Mouse (Mus musculus): ENCODE measurements around the gene Maats1.

The Maats1 gene

DNA sequence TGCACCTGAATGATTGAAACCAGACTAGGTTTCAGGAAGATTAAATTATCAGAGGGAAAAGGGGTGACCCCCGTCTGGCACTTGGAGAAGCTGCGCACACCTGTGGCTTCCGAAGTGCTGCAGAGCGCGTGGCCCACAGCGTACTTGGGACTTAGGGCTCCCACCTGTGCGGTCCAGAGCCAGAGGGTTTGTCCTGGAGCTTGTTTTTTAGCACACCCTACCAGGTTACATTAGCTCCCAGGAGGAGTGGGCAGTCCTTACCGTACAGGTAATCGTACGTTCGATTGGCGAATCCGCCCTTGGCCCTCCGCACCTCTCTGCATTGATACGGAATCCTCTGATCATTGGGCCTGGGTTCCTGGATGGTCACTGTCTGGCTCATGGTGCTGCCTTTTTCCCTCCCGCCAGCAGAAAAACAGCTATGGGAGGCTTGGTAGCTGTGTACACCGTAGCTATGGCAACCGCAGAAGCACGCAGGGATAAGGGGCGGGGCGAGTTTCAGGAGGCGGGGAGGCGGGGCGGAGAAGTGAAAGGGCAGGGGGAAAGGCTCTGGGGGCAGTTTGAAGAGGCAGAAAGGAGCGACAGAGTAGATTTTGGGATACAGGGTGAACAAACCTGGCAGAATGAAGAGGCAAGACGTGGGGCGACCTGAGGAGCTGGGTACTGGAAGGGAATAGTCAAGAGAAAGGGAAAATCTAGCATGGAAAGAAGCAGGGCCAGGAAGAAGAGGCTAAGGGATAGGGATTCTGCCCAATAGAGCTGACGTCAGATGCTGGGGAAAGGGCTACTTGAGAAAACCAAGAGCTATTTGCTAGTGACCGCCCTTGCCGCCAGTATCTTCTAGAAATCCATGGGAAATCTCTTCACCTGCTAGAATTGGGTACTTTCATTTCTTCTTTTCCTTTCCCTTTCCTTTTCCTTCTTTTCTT, at the start of gene Maats1:
TSS of gene Maats1 (minus strand) at position 748 of the 929 bp plus-strand sequence.
- DNase-seq (ENCODE audit: low read depth, low spot score) = peak; percentile 34

DNA sequence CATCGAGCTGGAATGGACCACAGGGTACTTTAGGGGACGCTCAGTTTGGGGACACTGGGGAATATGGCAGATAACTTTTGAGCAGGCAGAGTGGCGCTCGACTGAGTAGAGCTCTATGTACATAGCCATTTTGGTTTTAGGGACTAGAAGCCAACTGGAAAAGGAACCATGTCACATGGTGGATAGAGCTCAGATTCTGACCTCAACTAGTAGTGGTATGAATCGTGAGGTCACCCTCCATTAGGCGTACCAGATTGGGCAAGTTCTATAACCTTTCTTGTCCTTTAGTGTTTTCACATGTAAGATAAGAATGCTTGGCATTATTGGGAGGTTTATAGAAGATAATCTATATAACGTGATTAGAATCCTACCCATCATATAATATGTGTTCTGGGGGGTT, 48.4 kb upstream of the Maats1 start:
- DNase-seq (ENCODE audit: low read depth, low spot score) = no peak

DNA sequence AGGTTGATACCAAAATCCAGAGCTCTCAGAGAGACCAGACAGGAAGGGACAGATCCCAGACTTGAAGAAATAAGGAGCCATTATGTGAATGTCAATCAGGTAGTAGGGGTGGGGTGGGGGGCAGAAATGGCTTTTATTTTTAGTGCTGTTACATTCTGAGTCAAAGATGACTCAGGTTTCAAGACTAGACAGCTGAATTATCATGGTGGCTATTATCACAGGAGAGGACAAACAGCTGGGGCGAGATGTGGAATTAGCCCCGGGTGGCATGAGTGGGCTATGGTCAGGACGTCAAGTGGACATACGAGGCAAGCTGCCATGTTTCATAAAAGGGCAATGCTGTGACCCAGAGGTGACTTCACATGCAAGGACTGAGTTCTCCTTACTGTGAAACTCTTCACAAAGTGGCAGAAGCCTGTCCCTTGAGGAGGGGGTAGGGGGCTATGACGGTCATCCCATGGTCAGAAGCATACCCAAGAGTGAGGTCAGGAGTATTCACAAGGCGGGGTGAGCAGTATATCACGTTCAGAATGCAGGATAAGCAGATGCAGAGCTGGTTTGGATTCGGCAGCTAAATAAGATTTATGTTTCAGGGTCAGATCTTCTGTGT, 47.4 kb upstream of the Maats1 start:
- no peak for DNase-seq (ENCODE audit: low read depth, low spot score)

DNA sequence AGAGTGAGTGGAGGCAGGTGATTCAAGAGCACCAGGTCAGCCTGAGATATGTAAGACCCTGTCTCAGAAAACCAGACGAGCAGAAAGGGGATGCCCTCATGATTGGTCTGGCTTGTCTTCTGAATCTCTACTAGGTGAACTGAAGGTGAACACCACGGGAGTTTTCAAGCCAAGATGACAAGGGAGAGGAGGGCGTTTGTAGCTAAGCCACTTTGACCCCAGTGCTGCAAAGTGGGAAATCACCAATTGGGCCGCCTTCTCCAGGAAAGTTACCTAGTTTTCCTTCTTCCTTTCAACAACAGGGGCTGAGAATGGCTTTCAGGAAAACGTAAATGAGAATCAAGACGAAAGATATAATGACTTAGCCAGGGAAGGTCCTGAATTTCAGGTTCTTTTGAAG, 46.8 kb upstream of the Maats1 start:
- DNase-seq (ENCODE audit: low read depth, low spot score) = no peak

DNA sequence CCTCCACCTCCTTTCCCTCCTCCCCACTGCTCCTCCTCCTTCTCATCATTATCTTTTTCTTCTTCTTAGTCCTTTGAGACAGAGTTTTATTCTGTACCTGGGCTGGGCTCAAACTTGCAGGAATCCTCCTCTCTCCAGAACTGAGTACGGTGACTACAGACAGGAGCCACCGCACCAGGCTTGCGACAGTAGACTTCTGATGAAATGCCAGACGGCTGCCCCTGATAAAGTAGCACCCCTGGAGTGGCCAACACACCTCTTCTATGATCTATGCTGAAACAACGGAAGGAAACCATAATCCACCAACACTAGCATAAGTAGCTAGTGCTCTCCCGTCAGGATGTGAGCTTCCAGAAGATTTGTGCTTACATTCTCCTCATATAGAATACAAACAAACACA, 45.4 kb upstream of the Maats1 start:
- DNase-seq (ENCODE audit: low read depth, low spot score) = no peak

DNA sequence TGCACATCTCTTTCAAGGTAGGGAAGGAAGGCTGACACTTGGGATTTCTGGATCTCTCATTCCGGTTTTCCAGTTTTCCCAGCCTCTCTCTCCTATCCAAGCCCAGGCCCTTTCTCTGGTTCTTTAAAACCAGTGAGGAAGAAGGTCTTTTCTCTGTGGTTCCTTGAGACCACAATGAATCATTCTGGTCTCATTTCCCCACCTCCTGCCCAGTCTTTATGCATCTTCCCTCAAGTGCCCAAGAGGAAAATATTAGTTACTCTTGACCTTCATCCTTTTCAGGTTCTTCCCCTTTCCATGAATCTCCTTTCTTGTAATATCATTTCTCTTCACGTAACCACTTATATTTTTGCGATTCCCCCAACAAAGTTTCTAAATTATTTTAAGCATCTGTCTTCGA, 43.8 kb upstream of the Maats1 start:
- no peak for DNase-seq (ENCODE audit: low read depth, low spot score)

DNA sequence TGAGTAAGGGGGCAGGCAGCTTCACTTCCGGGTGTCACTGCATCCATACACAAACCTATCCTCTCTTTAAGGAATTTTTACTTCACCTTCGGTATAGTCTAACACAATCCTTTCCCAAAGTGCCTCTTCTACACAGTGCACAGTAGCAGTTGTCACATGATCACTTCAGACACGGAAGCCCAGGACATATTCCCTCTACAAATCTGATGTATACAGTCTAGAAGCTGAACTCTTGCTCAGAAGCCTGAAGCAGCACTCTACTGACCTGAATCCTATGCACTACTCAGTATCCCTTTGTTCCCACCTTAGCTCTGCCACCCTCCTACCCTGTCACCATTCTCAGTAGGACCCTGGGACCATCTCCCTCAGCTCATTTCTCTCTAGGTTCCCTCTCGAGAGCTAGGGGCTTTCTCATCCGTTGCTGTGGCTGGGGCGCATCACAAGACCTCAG, 43.3 kb upstream of the Maats1 start:
- no peak for DNase-seq (ENCODE audit: low read depth, low spot score)

DNA sequence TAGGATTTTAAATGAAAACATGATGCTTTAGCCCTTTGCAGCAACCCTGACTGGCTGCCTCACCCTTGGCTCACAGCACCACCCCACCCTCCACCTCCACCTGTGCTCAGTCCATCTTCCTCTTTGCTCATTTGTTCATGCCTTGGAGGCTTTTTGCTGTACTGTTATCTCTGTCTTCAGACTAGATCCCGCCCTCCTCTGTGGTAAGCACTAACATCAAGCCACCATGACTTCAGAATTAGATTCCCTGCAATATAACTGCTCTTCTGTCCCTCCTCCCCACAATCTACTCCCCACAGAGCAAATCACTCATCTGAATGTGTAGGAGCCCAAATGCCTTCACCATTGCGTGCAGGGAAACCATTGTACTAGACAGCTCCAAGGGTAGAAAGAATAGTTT, 41.7 kb upstream of the Maats1 start:
- no peak for DNase-seq (ENCODE audit: low read depth, low spot score)

DNA sequence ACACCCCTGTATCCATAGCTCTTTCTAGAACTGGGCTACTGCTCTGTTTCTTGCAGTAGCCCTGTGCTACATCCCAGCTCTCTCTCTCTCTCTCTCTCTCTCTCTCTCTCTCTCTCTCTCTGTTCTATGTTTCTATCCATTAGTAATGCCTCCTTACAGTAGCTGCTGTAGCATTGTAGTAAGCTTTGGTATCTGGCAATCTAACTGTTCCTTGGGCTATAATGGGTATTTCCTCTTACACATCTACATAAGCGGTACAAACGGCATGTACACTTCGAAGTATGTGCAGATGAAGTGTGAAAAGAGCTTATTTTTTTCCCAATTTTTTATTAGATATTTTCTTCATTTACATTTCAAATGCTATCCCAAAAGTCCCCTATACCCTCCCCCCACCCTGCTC, 38.0 kb upstream of the Maats1 start:
- DNase-seq (ENCODE audit: low read depth, low spot score) = no peak

DNA sequence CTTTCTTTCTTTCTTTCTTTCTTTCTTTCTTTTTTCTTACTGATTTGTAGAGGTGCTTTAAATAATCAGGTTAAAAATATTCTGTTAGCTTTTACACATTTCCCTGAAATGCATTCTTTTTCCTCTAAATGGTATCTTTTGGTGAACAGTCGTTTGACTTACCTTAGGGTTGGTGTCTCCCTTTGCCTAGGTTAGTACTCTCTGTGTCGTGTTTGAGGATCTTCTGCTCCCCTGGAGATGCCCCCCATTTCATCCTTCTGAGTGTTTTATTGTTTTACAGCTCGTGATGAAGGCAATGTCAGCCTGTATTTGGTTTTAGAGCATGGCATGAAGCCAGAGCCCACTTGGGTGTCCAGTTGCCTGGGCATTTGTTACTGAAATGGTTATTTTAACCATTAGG, 37.5 kb upstream of the Maats1 start:
- no peak for DNase-seq (ENCODE audit: low read depth, low spot score)

DNA sequence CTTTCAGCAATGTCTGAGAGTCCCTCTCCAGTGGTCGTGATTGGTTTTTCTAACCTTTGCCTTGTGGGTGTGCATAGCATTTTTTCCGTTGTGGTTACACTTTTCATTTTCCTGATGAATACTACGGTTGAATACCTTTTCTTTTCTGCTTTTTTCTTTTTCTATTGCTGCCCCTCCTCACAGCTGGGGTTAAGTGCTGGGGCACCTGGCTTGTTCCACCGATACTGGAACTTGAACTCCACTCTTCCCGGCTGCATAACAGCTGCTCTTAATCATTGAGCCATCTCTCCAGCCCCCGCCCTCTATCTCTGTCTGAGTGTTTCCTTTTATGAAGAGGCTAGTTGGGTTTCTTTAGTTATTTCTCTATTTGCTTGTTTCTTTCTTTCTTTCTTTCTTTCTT, 37.1 kb upstream of the Maats1 start:
- DNase-seq (ENCODE audit: low read depth, low spot score) = no peak

DNA sequence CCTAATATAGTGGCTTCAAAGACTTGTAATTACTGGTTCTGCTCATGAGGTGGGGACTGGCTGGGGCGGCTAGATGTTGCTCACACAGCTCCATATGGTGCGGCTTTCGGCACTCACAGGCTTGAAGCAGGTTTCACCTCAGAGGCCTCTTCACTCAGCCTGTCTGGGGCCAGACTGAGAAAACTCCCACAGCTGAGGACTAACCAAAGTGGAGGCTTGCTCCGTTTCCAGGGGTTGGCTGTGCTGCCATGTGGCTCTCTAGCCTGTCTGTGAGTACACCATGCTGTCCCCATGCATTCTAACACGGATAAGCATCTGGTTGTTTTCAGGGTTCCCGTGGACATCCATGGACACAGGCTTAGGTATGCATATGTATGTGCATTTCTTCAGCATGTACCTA, 36.6 kb upstream of the Maats1 start:
- DNase-seq (ENCODE audit: low read depth, low spot score) = no peak

DNA sequence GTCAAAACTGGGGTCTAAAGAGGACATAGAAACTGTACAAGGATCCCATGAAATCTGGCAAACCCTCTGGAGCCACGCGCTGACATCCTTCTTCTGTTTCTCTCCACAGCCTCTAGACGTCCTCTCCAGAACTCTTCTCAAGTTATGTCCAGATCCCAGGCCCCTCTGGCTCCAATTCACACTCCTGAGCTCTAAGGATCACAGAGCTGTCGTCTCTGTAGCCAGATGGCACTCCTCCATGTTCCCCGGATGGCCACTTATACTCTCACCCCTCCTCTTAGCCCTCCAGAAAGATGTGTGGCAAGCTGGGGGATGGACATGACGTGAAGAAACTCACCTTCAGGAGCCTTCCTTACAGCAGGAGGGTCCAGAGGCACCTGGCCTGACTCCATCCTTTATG, 35.6 kb upstream of the Maats1 start:
- DNase-seq (ENCODE audit: low read depth, low spot score) = no peak

DNA sequence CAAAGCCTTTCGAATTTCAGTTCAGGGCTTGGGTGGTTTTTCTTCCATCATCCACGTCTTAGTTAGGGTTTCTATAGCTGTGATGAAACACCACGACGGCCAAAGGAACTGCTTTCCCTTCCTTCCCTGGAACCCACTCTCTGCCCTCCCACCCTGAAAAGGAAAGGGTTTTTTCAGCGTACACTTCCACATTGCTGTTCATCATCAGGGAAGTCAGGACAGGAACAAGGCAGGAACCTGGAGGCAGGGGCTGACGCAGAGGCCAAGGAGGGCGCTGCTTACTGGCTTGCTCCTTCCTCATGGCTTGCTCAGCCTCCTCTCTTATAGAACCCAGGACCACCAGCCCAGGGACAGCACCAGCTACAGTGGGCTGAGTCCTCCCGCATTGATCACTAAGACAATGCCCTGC, 34.9 kb upstream of the Maats1 start:
- no peak for DNase-seq (ENCODE audit: low read depth, low spot score)

DNA sequence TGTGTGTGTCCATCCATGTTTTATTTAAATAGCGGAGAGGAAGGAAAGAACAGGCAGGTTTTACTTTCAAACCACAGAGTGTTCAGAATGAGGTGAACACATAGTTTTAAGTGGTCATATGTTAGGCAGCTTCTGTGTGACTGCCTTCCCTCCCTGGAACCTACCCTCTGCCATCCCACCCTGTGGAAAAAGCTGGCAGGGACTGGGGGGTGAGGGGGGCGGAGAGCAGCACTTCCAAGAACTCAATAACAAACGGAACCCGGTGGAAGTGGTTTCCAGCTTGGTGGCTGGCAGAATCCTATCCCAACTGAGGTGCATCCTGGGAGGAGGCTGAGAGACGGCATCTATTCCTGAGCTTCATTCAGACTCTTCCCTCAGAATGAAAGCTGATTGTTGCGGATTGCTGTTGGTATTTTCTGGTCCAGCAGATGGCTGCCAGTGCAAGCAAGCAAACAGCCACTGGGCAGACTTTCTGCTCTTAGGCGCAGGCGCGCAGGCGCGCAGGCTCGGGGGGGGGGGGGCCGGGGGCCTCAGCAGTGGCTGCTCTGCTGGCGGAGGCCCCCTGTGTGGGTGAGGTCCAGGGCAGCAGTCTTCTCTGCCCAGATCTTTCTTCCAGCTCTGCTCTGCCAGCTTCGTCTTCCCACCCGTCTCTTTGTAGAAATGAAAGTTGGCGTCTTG, 34.4 kb upstream of the Maats1 start:
- DNase-seq (ENCODE audit: low read depth, low spot score) = peak; percentile 69

DNA sequence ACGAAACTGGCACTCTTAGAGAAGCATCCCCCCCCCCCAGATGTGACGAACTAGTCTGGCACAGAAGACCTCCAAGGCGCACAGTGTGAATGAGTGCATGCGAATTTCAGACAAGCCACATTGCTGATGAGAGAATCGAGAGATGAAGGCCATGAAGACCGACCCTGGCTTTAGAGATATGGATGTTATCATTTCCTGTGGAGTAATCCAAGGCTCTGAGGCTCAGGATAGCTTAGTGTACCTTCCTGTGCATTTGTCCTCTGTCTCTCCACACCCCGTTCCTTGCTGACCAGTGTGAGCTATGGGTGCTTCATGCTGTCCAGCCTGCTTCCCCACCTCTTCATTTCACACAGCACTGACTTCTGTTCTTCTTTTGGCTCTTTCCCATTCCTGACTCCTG, 33.2 kb upstream of the Maats1 start:
- DNase-seq (ENCODE audit: low read depth, low spot score) = no peak

DNA sequence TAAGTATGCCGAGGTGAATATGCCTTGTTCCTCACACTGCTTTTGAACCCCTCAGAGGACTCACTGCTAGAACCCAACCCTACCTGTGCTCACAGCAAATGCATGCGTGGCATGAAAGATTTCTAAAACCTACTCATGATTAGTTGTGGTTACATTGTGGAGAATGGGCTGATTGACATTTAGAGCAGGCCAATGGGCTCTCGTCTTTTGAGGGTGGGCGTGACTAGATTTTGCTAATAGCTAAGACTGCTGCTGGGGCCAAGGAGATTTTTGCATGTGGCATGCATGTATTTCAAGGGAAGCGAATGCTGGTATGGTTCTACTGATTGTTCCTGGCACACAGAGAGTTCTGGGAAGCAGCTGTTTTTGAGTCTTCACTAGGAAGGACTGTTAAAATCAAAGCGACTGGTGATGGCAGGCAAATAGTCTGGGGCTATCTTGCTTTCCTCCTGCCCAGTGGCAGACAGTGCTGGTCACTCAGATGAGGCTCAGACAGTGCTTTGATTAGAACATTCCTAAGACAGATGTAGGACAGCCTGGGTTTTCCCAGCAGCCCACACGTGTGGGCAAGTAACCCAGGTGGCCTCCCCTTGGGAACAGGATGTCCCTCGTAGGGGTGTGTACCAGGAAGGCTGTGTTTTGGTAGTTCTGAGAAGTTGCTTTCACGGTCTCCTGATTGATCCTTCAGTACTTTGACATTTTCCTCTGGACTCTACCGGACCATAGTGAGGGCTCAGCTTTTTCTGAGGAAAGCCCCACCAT, 32.6 kb upstream of the Maats1 start:
- no peak for DNase-seq (ENCODE audit: low read depth, low spot score)

DNA sequence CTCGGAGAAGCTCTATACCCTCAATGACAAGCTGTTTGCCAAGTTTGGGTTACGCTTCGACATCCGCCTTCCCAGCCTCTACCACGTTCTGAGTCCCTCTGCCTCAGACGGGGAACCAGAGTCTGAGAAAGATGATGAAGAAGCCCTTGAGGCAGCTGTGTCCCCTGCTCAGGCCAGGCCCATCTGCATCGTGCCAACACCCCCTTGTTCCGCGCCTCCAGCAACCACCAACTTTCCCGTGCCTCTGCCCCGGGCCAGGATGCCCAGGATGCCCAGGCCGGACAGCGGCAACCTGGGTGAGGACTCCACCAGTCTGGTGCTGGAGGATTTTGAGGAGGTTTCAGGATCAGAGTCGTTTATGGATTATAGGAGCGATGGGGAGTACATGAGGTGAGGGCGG, 32.0 kb upstream of the Maats1 start:
- no peak for DNase-seq (ENCODE audit: low read depth, low spot score)

DNA sequence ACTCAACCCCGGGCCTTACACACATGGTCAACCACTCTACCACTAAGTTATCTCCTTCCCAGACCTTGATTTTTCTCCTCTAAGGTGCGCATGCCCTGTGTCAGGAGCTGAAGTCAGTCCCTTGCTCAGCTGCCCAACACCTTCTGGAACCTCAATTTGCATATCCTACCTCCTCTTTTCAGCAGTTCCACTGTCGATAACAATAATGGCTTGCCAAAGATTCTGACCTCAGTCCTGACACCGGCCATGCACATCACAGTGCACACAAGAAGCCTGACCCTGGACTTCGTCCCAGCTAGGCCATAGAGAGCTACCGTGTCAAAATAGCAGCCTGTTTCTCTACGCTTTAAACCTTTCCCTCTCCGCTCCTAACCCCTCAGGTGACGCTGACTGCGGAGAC, 31.5 kb upstream of the Maats1 start:
- no peak for DNase-seq (ENCODE audit: low read depth, low spot score)

DNA sequence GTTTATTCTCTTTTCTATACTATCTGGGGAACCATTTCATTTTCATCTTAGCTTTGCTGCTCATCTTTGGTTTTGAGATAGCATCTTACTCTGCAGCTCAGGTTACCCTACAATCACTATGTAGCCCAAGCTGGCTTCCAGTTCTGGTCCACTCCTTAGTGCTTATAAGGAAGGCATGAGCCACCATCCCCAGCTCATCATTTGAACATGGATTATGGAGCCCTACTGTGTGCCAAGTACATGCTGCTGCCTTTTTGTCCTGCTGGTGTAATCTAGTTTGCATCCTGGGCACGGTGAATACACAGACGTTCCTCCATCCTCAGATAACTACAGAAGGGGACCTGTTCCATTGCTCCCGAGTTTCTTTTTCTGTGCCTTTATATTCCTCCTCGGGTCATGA, 30.9 kb upstream of the Maats1 start:
- DNase-seq (ENCODE audit: low read depth, low spot score) = no peak

DNA sequence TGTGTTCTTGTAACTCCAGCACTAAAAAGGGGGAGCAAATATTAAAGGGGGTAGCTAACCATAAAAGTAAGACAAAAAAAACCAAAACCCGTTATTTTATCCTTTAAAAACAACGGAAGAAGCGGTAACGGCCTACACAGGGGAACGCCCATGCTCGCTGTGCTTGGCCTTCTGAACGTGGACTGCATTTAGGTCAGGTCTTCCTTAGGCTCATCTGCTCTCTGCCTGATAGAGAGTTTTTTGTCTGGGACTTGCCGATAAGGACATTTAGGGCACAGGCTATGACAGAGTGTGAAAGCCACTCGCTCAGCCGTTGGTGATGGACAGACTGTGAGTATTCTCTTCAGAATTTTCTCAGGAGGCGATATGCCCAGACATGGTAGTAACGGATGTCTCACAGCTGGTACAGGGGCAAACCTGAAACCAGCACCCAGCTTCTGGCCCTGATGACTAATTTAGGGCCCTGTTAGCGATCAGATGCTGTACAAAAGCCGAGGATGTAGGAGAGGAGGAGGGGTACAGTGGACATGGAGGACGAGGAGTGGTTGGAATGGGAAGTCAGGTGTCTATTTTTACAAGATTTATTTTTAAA, 29.9 kb upstream of the Maats1 start:
- no peak for DNase-seq (ENCODE audit: low read depth, low spot score)
